Mouse (Mus musculus): Measurements from ENCODE around the gene Lcn2.

The Lcn2 gene

DNA sequence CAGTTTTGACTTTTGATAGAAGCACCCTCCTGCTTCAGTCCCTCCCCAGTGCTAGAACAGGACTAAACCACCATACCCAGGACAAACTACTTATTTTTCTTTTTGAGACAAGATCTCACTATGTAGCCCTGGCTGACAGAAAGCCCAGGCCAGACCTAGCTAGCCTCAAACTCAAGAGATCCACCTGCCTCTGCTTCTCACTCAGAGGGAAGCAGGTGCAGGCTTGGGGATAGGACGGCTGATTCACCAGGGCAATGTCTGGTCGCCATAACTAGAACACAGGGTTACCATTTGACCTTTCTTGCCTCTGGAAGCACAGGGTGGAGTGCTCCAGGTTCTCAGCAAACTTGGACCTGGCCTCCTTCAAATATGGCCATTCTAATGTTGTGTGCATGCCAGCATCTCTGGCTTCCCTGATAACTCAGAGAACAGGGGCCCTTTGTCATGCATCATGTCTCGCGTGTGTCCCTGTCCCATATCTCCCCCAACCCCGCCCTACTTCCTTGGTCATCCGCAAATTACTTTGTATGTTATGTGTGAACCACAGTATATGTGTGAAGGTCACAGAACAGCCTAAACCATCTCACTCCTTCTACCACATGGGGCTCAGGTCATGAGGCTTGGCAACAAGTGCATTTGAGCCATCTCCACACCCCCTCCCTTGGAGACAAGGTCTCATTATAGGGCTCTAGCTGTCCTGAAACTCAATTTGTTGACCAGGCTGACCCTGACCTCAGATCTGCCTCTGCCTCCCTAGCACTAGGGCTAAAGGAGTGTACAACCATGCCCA lies 24.9 kb upstream of the Lcn2 start:
- no peak for DNase-seq

DNA sequence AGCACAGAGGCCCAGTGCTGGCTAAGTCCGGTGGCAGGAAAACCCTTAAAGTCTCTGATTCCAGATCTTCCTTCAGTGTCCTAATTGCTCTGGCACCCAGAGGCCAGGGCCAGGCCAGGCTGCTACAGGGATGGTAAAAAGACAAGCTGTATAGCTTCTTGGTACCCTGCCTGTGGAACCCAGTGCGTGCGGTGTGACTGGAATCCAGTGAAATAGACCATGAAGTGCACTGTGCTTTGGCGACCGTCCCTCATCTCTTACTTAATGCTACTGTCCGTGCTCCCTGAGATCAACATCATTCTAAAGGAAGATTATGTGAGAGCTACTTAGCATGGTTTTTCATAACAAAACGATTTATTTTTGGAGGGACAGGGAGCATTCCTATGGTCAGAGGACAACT lies 23.4 kb upstream of the Lcn2 start:
- DNase-seq = no peak

DNA sequence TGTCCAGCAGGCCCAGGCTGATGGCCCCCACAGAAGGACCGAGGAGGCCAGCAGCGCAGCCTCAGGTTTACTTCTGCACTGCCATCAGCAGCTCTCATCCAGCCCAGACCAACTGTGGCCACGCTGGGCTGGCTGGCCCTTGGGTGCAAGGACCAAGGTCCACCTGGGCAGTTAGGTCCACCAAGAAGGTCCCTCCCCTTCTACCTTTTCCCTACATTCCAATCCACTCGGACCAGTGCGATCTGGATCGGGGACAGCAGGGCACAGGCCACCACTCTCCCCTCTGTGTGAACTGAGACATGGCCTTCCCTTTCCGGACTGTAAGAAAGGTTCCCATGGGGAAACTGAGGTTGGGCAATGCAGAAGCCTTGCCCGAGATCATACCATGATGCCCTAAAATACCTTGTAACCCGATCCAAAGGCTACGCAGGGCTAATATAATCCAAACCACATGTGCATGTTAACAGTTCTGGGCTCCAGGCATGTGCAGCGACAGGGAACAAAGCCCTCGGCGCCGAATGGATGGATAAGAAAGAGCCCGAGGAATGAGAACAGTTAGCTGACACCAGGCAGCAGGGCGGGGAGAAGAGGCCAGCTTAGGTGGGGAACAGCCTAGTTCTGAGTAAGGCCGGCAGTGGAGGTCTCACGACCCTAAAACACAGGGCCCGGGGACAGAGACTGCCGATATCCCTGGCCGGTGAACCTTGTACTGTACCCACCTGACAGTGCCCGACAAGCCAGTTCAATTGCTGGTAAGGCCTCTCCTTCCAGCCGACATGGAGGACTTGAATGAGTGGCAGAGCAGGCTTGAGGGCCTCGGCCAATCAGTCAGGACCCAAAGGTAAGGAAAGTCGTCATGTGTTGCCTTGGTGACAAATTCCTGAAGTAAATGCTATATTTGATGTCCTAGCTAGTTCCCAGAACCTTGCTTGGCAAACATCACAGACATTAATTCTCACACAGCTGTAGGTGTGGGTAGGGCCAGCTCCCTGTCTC lies 20.7 kb upstream of the Lcn2 start:
- DNase-seq = no peak

DNA sequence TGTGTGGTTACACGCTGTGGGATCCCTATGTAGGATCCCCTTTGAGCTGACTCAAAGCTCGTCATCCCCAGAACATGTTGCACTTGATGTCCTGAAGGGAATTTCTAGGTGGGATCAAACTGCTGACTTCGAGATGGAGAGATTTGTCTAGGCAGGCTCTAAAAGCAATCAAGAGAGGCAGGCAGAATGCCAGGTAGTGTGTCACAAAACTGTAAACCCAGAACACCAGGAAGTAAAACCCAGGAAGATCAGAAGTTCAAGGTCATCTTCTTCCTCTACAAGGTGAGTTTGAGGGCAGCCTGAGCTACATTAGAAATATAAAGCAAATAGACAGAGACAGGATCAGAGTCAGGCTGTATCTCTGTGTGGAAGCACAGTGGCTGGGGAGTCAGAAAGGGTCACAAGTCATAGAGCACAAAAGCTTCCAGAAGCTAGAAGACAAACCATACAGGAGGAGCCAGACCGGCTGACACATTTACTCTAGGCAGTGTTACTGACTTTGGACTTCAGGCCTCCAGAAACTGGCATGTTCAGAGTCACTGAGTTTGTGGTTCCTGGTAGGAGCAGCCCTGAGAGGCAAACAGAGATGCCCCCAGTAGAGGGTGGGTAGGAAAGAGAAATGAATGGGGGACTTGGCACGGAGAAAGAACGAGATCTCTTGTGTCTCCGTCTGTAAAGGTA lies 19.2 kb upstream of the Lcn2 start:
- no peak for DNase-seq

DNA sequence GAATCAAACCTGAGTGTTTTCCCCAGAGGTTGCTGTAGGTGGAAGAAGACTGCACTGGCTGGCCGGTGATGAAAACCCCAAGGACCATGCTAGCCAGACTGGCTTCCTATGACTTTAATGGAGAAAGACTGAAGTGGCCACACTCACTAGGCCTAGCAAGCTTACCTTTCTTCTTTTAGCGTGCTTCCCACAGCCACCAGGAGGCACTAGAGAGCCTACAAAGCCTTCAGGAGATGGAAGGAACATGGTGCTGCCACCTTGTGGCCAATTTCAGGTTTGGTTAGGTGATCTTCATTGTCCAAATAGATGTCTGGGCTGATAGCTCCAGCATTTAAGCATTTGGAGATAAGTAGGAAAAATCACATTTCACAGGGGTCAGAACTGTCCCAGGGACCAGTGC lies 16.6 kb upstream of the Lcn2 start:
- DNase-seq = peak; percentile 97

DNA sequence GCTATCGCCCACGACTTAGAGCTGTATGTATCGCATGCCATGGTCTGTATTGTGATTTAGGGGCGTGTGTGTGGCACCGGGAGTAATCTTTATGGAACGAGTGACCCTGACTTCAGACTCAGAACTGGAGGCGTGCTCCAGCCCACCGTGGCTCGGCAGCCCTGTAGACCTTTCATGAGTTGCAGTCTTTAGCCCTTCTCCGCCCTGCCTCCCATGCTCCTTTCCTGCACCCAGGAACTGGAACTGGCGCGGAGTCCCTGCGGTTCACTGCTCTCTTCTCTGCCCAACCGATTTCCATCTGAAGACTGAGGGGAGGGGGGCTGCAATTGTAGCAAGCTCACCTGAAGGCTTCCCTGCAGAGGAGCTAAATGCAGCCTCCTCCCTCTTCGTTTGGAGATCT lies 8.6 kb upstream of the Lcn2 start:
- DNase-seq = no peak

DNA sequence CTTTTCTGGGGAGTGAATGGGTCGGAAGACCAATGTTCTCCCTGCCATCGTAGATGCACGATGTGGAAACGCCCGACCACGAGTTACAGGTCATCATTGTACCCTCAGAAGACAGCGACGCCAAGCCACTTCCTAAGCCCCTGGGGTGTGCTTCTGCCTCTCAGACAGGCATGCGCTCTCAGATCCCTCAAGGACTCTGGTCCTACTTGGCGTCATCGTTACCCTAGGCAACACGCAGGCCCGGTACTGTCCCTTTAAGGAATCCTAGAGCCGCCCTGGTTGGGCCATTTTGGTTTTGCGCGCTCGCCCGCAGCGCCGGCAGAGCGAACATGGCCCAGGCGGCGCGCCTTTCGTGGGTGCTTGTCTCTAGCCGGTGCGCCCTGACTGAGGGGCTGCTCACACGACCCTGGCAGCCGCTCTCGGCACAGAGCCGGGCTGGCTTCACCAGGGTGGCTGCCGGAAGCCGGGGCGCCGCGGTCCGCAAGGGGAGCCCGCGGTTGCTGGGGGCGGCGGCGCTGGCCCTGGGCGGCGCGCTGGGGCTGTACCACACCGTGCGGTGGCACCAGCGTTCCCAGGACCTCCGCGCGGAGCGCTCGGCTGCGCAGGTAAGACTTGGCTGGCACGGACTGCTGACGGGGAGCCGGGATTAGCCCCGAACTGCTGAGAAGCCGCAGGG lies 8.0 kb upstream of the Lcn2 start:
- peak; percentile 99 for DNase-seq

DNA sequence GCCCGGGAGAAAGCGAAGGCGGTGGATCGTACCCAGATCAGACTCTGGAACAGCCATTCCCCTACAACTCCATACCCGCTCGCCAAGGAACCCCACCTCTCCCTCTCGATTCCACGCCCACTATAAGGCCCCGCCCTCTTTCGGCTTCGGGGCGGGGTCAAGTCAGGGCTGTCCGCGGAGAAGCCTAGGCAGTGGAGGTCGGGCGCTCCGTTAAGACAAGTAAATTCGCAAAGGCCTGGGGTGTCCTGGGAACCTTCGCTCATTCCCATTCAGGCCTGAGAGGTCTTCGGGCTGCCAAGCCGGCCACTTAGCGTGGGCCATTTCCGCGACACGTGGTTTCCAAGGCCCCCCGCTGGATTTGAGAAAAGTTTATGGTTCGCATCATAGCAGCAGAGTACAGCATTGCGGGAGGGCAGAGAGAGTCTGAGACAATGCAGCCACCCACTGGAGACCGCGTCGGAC lies 7.5 kb upstream of the Lcn2 start, which contains the start of gene Ptges2:
Ptges2 (plus strand) TSS at position 413 of the 462 bp plus-strand sequence.
- DNase-seq = peak; percentile 99

DNA sequence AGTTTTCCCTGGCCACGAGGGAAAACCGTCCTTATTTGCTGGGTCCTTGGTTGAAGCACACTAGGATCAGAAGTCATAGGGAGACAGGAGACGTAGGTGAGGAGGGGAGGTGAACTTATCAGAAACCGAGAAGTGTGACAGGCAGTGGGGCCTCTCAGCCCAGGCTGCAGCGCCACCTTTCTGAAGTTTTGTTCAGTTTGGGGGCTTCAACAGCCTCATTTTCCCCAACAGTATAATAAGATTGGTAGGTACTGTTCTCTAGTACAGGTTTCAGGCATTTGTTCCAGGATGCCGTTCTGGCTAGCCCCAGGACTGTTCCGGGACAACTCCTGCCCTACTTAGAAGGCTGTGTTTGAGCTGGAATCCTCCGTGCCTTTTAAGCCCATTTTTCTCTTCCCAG lies 6.9 kb upstream of the Lcn2 start:
- DNase-seq = no peak

DNA sequence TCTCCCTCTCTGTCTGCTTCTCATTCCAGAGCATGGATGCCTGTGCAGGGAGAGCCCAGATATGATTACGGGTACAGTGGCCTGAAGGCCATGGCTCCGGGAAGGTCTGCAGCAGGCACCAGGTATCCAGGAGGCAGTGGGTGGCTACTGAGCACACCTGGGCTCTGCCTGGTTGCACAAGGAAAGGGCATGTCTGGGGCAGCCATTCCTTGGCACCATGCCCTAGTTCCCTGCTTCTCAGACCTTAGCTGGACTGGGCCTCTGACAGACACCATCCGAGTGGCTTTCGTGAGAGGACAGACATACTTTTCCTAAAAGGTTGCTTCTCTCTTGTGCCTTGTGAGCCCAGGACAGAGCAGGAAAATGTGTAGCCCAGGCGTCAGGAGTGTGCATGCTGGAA lies 4.0 kb upstream of the Lcn2 start:
- DNase-seq = no peak

DNA sequence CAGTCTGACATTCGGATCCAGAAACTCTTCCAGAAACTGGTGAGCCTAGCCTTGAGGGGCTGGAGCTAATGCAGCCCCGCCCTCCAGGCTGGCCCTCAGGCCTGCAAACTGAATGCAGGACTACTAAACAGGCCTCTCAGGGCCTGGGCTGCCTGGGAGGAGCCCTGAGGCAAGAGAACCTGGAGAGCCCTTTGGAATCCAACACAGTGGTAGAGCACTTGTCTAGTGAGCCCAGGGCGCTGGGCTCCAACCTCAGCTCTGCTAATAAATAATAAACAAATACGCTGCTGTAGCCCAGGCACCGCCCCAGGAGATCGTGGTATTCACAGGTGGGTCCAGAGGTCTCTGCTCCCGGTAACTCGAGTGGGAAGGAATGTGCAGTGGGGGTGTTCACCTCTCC lies 2.8 kb upstream of the Lcn2 start:
- DNase-seq = no peak

DNA sequence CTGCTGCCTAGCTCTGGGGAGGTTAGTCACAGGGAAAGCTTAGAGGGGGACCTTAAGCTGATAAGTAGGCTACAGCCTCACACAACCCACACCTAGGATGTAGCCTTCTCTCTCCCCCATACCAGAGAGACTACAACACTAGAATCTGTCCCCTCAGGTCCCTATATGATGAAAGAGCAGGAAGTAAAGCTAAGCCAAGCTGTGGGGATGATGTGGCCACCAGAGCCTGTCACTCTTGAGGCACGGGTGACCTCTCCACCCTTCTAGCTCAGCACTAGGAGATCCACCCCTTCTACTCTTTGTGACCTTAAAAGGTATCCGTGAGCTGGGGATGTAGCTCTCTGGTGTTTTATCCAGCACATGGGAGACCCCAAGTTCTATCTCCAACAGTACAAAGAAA lies 1.1 kb upstream of the Lcn2 start:
- DNase-seq = no peak

DNA sequence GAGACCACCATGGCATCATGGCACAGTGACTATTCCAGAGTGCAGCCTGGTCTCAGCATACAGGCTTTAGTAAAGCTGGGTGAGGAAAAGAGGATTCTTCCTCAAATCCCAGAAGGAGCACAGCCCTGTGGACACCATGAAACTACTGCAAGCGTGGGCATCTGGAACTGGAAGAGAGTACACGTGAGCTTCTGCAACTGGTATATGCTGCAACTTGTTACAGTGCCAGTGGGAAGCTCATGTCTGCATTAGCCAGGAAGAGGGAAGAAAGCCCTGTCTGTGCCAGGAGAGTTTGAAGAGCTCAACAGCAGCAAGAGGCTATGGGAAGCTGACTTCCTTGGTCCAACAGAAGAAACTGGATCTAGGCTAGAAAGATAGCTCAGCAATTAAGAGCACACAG lies 5.4 kb downstream of the Lcn2 start:
- no peak for DNase-seq

DNA sequence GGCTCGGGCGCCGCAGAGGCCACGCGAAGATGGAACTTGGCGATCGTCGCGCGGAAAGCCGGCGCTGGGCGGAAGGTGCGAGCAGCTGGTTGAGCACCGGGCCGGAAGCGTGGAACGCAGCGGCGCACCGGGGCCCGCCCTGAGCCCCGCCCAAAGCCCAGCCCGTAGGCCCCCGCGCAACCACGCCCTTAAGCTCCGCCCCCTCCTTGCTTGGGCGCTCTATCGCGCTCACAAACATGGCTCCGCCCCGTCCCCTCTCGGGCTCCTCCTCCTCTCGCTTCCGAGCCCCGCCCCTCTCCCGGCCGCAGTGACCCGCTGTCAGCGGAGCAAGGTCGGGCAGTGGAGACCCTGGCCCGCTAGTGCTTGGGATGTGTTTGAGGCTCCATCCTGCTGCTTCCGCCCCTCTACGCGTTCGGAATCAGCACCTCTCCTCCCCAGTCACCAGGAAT lies 6.3 kb downstream of the Lcn2 start, which contains the start of gene 1110008P14Rik:
1110008P14Rik (minus strand) TSS at position 164 of the 449 bp plus-strand sequence.
- peak; percentile 99 for DNase-seq

DNA sequence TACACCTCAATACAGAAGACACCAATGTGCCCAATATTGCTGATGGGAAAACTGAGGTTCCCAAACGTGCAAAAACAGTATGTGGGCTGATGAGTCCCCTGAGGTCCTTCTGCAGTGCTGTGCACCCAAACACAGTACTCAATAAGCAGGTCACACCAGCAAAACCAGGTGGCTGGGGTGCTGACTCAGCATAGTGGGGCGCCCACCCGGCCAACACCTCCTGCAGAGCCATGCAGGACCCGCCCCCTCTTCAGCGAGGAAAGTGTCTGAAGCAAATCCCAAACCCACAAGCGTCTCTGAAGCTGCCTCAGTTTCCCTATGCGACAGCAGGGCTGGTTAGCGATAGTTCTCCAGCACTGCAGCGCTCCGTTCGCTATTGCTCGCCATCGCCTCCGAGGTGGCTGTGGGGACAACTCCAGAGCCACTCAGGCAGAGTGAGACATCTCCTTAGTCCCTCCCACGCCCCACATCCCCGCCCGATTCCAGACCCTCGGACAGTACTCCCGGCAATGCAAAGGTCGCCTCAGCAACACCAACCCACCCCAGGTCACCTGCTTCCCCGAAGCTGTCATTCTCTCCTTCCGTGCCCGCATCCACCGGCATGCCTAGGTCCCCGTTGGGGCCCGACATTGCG lies 6.8 kb downstream of the Lcn2 start:
- no peak for DNase-seq

DNA sequence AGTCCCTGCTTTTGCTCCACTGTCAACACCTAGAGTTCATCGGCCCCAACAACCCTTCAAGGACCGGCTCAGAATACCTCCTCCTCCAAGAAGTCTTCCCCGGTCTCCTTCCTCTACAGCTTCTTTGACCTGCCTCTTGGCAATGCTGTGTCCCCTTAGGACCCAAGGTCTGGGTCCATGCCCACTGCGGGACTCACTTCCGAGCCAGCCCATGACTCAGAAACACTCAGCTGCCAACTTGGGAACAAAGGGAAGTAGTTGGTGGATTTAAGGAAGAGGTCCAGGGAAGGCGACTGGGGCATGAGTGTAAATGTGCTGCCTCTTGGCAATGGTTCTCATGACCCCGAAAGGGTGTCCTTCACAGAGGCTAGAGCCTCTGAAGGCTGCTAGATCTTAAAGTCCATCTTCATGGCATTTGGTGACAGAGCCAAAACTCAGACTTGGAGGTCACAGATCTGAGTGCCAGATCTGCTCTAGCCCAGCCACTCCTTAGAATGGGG lies 8.0 kb downstream of the Lcn2 start:
- no peak for DNase-seq

DNA sequence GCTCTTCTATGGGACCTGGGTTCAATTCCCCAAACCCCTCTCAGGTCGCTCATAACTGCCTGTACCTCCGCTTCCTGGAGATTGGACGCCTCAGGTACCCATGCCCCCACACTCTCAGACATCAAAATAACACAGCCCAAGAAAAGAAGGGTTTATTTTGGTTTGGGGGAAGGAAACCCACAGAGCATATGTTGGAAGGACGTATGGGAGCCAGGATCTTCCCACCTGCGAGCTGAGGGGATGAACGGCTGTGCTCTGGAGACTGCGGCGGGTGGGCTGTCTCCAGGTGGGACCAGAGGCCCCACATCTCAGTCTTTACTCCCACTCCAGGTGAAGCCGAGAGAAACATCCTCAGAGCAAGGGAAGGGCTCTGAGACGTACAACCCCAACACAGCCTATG lies 11.1 kb downstream of the Lcn2 start:
- DNase-seq = no peak

DNA sequence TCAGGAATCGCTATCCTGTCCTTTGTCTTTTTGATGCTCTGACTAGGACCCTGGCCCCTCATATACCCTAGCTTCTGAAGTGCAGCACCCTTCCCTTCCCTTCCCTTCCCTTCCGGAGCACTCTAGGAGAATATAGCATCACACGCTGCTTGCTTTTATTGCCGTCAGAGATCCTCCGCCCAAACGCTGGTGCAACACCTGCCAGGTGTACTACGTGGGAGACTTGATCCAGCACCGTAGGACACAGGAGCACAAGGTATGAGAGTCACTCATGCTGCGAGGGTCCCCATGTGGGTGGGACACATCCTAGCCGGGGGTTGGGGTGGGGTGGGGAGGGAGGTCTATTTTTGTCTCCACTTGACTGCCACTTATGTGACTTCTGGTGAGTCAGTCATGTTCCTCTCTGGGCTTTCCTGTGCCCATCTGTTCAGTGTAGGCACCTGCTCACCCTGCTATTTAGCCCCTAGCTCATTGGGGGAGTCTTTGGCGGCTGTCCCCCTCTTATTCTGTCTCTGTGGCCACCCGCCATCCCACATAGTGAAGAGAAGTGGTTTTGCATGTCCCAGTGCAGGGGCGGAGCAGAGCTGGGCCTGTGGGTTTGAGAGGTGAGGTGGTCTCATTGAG lies 12.6 kb downstream of the Lcn2 start:
- DNase-seq = no peak

DNA sequence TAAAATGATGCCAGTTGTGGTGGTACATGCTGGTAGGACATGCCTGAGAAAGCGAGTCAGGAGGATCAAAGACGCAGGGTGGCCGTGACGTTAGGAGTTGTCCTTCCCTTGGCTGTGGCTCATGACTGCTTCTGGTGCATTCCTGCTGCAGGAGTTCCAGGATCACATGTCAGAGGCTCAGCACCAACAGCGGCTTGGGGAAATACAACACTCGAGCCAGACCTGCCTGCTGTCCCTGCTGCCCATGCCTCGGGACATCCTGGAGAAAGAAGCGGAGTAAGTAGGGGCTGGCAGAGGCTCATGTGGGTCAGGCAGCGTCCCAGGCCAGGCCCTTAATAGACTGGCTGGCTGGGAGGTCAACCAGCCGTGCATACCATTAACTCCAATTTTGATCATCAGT lies 13.9 kb downstream of the Lcn2 start:
- DNase-seq = peak; percentile 97

DNA sequence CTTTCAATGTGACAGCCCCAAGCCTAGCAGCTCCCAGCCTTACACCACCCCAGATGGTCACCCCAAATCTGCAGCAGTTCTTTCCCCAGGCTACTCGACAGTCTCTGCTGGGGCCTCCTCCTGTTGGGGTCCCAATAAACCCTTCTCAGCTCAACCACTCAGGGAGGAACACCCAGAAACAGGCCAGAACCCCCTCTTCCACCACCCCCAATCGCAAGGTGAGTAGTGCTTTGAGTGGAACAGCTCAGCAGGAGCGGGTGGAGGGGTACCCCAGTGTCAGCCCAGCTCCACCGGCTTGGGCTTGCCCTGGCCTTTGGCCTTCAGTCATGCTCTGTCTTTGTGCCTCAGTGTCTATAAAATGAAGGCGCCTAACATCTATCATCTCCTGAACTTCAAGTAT lies 20.7 kb downstream of the Lcn2 start:
- DNase-seq = peak; percentile 91

DNA sequence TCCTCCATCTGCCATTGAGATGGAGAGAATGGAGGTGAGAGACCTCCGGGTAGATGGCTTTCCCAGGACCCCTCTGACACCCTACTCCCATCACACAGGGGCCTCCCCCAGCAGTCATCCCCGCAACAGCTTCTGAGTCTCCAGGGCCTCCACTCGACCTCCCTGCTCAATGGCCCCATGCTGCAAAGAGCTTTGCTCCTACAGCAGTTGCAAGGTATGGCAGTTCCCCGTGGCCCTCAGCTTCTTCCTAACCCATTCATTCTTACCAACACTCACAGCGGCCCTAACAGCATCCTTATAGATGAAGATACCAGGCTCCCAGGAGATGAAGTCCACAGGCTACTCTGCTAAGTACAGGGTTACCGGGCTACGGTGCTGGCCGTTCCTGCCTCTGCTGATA lies 23.9 kb downstream of the Lcn2 start:
- DNase-seq = peak; percentile 92

Data from heart, adult 11 months (tissue).